Mouse (Mus musculus) brain, embryonic 14.5 days (tissue): ENCODE data around the gene 1700030K09Rik. TPM values are rescaled to one million over a fixed set of nuclear protein-coding genes. Genes with fewer than 3 reads are reported as not detected.

Experiments
- DNase-seq: peaks from one replicate; pipeline ENCODE4 v3.0.0-alpha.2; 2011; ENCODE audit warnings: low read depth
- CTCF ChIP-seq: fragments of 200-500 bp; IDR thresholded peaks from 2 replicates; pipeline ENCODE4 v1.5.1; 2012; ENCODE audit warnings: inconsistent platforms, mild to moderate bottlenecking, moderate library complexity, borderline replicate concordance; ENCODE audit not compliant: insufficient read depth, insufficient read length; ENCODE audit errors: extremely low read depth
- POLR2A ChIP-seq: fragments of 200-500 bp; IDR thresholded peaks from 2 replicates; pipeline ENCODE4 v1.6.1; 2012; ENCODE audit warnings: mild to moderate bottlenecking, inconsistent platforms, borderline replicate concordance; ENCODE audit not compliant: poor library complexity, insufficient read depth, insufficient read length, severe bottlenecking; ENCODE audit errors: extremely low read depth
- polyA plus RNA-seq: library from polyadenylated mRNA; depleted of rRNA; stranded (reverse); fragments of >200 nt; gene quantifications from 2 replicates; pipeline ENCODE4 v1.2.3, GENCODE M21; 2012

1700030K09Rik gene
- polyA plus RNA-seq, 1 experiment = 18.7 TPM

GRCm38 (mm10) chr8:72469243-72469642, 25.6 kb downstream of the 1700030K09Rik start:
- no peak for TF ChIP-seq POLR2A
- TF ChIP-seq CTCF = no peak
- DNase-seq = no peak

DNA sequence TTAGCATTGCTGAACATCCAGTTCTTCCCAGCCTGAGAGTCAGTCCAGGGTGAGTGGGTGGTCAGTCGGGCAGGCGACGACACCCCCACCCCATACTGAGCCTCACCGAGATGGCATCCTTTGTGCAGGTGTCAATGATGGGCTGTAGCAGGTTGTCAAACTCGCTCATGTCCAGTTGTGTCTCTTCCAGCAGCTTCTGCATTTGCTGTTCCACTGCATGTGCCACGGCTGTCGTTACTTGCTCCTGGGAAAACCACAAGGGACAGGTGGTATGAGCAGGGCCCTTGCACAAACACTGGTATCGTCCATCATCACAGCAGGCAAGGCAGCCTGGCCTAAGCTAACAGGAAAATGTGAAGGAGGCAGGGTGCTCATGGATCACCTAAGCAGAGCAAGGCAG, 26.3 kb downstream of the 1700030K09Rik start:
- DNase-seq = no peak
- TF ChIP-seq POLR2A (no peak), CTCF (no peak)

DNA sequence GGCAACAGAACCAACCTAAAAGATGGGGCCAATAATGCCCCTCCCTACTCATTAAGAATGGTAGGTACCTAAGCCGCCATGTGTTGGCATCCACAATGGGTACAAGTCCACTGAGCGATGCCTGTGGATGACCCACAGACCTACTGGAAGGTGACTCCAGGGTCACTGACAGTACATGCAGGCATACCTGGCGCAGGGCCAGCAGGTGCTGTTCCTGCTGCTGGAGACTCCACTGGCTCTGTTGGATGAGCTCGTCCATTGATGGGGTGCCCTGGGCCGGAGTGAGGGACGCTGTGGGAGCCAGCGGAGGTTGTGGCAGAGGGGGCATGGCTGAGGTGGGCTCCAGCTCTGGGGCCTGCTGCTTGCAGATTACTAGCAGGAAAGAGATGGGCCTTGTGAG, 27.0 kb downstream of the 1700030K09Rik start:
- DNase-seq = no peak
- TF ChIP-seq POLR2A = no peak
- TF ChIP-seq CTCF = no peak

- peak; percentile 100 for DNase-seq
- TF ChIP-seq POLR2A = peak; percentile 55
- no peak for TF ChIP-seq CTCF
Measured at GRCm38 (mm10) chr8:72474826-72475546, 31.3 kb downstream of the 1700030K09Rik start, which contains the start of gene Cherp. Gene Cherp (minus strand): TSS chr8:72475226.

DNA sequence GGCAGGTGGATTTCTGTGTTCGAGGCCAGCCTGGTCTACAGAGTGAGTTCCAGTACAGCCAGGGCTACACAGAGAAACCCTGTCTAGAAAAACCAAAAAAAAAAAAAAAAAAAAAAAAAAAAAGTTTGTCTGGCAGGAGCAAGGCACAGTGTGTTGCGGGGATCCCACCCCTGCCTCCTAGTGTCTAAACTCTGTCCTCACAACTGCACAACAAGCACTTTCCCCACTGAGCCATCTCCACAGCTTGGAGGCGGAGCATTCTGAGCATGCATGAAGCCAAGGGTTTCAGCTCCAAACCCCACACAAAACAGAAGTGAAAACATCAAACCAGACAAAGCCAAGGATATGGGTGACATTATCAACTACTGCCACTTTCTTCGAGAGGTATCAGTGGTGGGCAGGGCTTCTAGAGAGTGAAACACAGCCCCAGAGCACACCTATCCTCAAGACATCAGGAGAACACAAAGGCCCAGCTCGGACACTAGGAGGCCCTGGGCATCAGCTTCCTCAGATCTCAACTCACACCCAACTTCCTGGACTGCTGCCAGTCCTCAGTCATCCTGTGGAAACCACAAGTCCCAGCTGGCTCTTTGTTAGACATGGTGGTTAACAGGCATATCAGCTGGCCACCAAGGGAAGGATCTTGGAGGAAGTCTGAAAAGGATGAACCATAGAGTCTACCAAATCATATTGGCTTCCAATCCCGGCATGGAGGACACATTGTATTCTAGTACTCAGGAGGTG, 41.9 kb downstream of the 1700030K09Rik start:
- TF ChIP-seq CTCF = no peak
- TF ChIP-seq POLR2A = no peak
- no peak for DNase-seq

DNA sequence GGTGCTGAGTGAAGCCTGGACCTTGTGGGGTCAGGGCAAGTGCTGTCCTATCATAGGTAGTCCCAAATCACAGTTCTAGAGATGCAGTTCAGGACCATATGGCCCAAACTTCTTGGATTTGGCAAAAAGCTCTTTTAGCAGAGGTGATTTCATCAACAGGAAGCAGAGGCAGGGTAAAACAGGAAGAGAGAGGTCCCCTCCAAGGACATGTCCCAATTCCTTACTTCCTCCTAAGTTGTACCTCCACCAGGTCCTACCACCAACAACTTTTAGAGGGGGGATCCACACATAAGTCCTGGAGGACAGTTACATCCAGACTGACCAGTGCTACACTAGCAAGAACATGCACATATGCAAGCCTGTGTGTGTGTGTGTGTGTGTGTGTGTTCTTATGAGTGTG, 43.3 kb downstream of the 1700030K09Rik start:
- no peak for DNase-seq
- TF ChIP-seq CTCF (no peak), POLR2A (no peak)

- no peak for TF ChIP-seq CTCF
- TF ChIP-seq POLR2A = no peak
- DNase-seq = no peak
Measured at GRCm38 (mm10) chr8:72491017-72491416, 47.3 kb downstream of the 1700030K09Rik start.

GRCm38 (mm10) chr8:72491680-72492621, 48.3 kb downstream of the 1700030K09Rik start, which contains the start of gene Slc35e1:
Gene Slc35e1 (minus strand): TSS chr8:72492614.
- TF ChIP-seq POLR2A (no peak), CTCF (no peak)
- peak; percentile 52 for DNase-seq

DNA sequence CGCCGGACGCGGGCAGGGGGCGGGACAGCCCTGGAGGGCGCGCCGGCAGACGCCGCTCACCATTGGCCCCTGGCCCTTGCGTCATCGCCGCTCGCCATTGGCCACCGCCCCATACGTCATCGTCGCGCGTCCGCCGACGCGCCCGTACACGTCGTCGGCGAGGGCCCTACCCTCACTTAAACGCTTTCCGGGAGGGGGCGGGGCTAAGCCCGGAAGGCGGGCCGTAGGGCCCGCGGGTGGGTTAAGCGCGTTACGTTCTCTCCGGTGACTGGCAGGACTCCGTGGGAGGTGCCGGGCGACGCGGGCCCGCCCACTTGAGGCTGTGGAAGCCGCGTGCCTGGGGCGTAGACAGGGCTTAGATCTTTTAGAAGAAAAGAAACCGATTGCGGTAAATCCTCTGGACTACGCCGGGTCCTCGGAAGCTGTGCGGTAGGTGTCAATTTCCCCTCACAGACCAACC, 49.0 kb downstream of the 1700030K09Rik start:
- peak; percentile 99 for DNase-seq
- TF ChIP-seq POLR2A (peak; percentile 55; the same call in 1 of the 2 replicates), CTCF (no peak)

DNA sequence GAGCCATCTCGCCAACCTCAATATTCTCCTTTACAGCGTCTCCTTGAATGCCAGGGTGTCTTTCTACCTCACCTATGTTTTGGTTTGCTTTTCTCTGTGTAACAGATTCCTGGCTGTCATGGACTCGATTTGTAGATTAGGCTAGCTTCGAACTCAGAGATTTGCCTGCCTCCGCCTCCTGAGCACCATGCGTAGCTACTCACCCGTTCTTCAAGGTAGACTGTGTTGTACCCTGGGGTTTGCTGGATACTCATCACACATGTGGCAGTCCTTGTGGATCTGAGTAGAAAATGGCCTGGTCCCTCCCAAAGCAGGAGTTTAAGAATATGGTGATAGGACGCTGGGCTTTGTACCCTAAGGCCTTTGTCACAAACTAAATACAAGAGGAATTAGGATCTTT, 49.7 kb downstream of the 1700030K09Rik start:
- no peak for DNase-seq

More for the DNA sequence above, 49.7 kb downstream of the 1700030K09Rik start:
- TF ChIP-seq CTCF (no peak), POLR2A (no peak)
